Mouse (Mus musculus): ENCODE measurements around the gene Plpp6.
A peak's percentile ranks its signal among the peaks of the same experiment; 100 is the strongest.

Gene Plpp6

DNA sequence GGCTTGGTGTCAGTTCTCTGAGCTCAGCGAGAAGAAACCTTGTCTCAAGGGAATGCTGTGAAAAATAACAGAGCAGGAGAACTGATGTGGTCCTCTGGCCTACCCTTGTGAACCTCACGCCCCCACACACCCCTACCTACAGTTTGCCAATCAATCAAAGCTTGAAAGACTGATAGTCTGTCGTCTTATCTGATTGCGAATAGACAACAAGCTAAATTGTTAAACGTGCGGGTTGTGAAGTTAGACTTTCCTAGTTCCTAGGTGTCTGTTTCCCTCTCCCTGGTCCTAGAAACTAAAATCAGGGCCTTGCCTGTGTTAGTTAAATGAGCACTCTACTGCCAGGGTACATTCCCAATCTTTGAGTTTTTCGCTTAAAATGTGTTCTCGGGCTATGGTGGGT, 25.8 kb downstream of the Plpp6 start:
- peak; percentile 74 for DNase-seq

DNA sequence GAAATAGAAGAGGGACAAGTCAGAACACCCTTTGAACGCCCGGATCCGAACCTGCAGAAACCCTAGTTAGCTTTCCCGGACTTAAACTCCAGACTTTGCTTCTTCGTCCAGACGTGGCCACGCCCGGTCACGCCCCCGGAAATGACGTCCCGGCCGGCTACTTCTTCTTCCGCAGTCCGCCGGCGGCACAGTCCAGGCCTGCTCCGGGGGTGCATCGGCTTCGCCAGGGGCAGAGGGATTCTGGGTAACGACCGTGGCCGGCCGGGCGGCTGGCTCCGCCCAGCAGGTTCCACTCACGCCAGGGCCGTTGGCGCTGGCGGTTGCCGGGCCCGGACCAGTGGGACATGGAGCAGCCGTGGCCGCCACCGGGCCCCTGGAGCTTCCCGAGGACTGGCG, 26.4 kb downstream of the Plpp6 start, which contains the start of gene Cdc37l1:
Gene Cdc37l1, plus strand, starts transcription at position 159 of the 396 bp plus-strand sequence.
- DNase-seq: peak; percentile 100

DNA sequence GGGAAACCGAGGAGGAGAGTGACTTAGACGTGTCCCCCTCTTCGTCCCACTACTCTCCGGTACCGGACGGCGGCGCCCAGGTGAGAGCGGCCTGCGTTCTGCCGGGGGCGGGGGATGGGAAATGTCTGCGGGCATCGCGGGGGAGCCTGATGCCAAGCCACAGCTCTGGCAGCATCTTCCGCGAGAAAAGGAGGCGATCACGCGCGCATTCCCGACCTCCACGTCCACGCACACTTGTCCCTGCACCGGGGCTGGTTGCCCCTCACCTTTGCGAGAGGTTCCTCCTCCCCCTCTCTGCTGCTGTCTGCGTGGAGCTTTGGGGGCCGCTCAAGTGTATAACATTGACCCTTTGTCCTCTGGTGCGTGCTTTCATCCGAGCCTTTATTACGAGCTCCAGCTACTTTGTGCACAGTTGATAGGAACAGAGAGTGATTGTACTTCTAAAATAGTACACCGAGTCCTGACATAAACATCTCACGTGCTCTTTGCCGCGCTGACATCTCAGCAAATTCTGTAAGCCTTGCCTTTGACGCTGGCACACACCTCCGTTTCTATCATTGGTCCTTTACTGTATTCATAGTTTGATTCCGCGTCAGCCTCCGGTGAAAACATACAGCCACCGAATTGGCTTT, 27.0 kb downstream of the Plpp6 start:
- DNase-seq: no peak

DNA sequence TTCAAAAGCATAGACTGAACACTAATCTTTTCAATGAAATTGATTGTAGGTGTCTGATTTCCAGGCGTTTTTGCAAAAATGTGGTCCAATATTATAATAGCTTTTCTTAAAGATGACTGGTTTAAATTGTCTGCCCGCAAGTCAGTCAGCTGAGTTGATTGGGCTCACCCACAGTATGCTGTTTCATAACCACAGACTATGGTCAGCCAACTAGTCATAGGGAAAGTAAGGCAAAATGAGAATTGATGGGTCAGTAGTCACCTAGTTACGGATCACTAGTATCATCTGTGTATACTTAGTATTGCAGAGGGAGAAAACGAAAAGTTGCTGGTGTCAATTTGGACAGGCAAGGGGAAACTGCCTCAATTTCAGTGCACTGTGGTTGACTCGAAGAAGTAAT, 27.6 kb downstream of the Plpp6 start:
- peak; percentile 55 for DNase-seq

DNA sequence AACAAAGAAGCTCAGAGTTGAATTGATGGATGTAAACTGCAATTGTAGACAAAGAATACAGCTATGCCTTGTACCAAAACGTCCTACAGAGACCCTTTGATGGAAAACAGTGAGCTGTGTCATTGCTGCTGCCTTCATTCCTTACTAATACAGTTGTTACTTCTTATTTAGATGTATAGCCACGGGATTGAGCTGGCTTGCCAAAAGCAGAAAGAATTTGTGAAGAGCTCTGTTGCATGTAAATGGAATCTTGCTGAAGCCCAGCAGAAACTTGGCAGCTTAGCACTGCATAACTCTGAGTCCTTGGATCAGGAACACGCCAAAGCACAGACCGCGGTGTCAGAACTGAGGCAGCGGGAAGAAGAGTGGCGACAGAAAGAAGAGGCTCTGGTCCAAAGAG, 31.1 kb downstream of the Plpp6 start:
- peak; percentile 94 for DNase-seq

DNA sequence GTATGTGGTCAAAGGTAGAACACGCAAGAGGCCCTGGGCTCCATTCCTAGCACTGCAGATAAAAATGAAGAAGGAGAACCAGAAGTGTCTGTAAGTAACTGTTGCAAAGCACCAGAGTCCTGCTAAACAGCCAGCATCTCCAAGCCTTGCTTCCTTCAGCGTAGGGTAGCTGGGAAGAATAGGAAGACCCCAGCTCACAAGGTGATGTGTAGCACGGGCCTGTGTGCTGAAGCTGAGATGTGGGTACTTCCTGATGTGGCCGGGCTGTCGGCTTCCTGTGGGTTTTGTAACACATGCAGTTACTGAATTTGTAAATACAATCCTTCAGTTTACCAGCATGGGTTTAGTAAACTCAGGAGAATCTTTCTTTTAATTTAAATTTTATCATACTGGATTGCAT, 31.6 kb downstream of the Plpp6 start:
- DNase-seq: peak; percentile 63

DNA sequence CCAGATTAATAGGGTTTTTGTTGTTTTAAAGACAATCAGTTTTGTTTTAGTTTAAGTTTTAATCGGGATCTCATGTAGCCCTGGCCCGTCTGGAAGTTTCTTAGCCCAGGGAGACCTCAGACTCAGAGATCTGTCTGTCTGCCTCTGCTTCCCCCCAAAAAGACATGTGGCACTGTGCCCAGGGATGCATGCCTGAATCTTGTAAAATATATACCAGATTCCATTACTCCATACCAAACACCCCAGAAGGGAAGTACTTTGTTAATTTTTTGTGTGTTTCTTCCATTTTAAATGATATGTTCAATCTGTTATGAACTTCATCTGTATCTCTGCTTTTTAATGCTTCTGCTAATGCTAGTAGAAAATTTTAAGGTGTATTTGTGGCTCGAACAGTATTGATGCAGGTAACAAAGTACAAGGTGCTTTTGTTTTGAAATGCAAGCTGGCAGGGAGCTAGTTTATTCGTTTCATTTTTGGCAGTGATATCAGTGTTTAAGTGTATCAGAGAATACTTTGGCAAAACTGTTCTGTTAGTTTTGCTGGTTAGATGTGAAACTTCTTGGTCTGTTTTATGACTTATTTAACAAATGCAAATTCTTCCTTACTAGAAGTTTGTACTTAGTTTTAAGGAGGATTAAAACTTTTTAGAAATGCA, 34.4 kb downstream of the Plpp6 start:
- DNase-seq: peak; percentile 66

DNA sequence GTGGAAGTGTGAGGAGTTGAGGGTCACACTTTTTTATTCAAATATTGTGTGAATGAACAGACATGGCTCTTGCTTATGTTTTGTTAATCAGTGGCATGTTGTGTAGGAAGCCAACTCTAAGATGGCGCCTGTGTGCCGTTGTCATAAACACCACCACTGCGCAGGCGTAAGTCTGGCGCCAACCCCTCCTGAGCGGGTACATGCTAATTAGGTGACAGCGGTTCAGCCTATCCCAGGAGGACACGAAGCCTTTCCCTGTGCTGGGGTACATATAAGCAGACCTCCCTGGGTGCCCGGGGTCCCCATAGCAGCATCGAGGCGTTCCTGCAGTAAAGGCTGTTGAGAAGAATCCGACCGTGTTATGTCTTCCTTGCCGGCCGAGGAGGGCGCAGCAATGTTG, 36.6 kb downstream of the Plpp6 start:
- DNase-seq: peak; percentile 88

DNA sequence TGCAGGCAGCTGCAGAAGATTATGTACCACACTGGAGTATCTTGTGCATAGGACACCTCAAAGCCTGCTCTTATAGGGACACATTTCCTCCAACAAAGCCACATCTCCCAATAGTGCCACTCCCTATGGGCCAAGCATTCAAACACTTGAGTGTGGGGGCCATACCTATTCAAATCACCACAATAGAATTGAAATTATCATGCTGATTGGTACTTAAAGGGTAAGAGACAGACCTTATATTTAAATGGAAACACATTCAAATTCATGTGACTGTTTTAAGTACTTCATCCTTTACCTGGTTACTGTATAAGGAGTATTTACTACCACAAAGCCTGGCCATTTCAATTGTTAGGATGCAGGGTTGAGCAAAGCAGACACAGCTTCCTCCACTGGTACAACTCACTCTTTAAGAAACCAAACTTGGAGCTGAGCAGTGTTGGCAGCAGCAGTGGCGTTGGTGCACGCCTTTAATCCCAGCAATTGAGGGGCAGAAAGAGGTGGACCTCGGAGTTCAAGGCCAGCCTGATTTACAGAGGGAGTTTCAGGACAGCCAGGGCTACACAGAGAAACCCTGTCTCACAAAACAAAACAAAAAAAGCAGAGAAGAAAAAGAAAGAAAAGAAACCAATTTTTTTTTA, 44.4 kb downstream of the Plpp6 start:
- peak; percentile 80 for DNase-seq

DNA sequence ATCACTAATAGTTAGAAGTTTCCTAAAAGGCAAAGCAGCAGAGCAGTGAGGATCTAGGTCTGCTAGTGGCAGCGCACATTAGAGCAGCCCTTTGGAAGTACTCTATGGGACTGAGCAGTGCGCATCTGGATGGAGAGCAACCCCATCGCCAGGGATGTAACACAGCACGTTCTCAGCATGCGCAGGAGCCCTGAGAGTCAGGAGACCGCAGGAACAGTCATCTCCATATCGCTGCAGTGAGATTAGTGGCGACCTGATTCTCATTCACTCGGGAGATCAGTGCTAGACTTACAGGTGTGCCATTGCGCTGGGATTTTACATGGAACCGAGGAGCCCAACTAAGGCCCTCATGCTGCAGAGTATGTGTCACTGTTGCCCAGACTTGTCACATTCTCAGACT, 45.3 kb downstream of the Plpp6 start:
- peak; percentile 64 for DNase-seq

DNA sequence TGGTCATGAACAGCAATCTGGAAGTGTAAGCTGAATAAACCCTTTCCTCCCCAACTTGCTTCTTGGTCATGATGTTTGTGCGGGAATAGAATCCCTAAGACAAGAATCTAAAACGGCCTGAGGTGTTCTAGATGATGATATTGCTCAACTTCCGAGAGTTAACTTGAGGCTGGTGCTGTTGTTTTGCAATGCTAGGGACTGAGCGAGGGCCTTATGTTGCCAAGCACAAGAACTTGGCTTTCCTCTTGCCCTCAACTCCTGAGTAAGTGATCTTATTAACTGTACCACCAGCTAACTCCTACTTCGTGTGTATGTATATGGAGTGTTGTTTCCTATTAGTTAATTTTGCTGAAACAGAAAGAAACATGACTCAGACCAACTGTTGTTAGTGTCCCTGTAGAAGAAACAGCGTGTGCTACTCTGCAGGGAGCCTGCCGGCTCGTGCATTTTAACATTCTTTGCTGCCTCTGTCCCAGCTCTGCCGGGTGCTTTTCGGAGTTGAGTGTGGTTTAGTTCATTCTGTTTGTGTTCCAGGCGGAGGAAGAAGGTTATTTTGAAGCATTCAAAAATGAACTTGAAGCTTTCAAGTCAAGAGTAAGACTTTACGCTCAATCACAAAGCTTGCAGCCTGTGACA, 47.7 kb downstream of the Plpp6 start:
- DNase-seq: peak; percentile 61

DNA sequence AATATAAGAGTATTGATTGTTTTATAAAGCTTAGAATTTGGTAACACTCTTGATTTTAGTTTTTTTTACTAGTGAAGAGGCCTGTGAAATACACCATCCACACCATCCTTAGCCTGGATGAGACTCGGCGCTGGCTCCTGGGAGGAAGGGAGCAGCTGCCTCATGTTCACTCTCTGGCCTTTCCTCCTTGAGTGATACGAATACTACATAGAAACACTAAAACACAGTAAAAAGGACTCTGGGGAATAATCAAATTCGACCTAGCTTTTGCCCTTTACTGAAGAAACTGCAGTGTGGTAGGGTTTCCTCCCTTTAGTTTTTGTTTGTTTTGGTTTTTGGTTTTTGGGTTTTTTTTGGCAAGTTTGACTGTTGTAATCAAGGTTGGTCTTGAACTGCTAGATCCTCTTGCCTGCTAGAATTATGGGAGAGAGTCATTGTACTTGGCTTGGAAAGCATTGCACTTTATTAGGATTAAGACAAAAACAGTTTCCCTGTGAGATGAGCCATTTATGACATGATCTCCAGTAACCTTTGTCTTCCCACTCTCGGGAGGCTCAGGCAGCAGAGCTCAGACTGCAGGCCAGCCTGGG, 50.8 kb downstream of the Plpp6 start:
- DNase-seq: peak; percentile 87

DNA sequence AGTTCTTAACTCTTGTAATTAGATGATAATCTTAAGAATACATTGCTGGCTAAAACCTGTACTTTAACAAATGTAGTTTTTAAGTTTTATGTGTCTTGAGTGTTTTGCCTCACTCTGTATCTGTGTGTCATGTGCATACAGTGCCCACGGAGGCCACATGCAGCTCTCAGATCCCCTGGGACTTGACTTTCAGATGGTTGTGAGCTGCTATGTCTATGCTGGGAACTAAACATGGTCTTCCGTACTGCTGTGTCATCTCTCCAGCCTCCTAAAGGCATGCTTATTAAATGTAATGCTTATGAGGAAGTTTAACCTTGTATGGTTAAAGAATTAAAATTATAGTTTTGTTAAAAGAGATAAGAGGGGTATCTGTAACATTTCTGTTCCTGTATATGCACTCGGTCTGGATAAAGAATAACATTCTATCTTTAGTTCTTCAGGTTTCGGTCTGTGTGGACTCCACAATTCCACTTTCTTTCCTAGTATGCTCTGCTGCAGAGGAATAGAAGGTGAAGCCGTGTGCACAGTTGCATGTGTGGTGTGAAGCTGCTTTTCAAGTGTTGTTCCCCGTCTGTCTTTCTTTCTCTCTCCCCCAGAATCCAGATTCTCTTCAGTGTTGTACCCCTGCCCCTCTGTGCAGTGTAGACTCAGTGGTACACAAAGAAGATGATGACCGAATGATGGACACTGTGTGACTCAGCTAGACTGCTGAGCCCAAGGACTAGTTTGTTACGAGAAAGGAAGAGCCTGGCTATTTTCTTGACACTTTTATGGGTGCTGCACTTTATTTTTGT, 51.9 kb downstream of the Plpp6 start:
- peak; percentile 76 for DNase-seq

DNA sequence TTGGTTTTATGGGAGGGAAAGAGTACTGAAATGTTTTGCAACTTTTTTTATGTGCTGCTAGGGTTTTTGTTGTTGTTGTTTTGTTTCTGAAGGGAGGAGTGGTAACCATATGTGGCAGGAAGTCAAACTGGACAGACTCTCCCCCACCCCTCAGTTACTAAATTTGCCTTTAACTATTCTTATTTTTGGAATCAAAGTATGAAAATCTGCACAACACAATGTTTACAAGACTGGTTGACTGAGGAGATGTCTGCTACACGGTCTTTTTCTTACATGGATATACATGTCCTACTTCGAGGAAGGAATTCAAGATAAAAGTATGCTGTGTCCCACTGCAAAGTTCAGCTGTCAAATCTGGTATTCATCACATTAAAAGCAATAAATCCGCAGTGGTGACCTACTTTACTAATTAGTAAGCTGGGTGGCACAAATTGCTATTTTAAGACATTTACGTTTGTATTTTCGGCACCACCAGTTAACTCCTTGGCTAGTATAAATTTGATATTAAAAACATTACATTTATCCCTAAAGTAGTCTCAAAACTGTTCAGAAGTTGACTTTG, 52.5 kb downstream of the Plpp6 start:
- peak; percentile 13 for DNase-seq
